Mouse (Mus musculus) liver, embryonic 12.5 days (tissue): Measurements from ENCODE around the gene Pptc7. TPM values are rescaled to one million over a fixed set of nuclear protein-coding genes. Genes with fewer than 3 reads are reported as not detected.

ENCODE experiments used
- ATAC-seq: fragments of 200-750 bp; cut with Nextera tagmentation; 2 replicates; pipeline ENCODE4 v1.8.0; 2017; ENCODE audit warnings: moderate number of reproducible peaks, mild to moderate bottlenecking, moderate library complexity
- H3K27ac ChIP-seq: fragments of 300-500 bp; sonication (generic); 2 replicates; pipeline ENCODE4 v1.5.1; 2016; ENCODE audit warnings: mild to moderate bottlenecking
- H3K27me3 ChIP-seq: fragments of 300-500 bp; sonication (generic); replicated peaks from 2 replicates; pipeline ENCODE4 v1.6.1; 2016; ENCODE audit warnings: mild to moderate bottlenecking, moderate library complexity
- H3K36me3 ChIP-seq: fragments of 300-500 bp; sonication (generic); 2 replicates; pipeline ENCODE4 v1.6.1; 2016; ENCODE audit warnings: mild to moderate bottlenecking, moderate library complexity
- H3K4me1 ChIP-seq: fragments of 300-500 bp; sonication (generic); 2 replicates; pipeline ENCODE4 v1.6.1; 2016
- H3K4me2 ChIP-seq: fragments of 300-500 bp; sonication (generic); 2 replicates; pipeline ENCODE4 v1.6.1; 2016; ENCODE audit warnings: mild to moderate bottlenecking, moderate library complexity
- H3K4me3 ChIP-seq: fragments of 300-500 bp; sonication (generic); 2 replicates; pipeline ENCODE4 v1.5.1; 2016; ENCODE audit warnings: mild to moderate bottlenecking, moderate library complexity
- H3K9ac ChIP-seq: fragments of 300-500 bp; sonication (generic); 2 replicates; pipeline ENCODE4 v1.6.1; 2016; ENCODE audit warnings: mild to moderate bottlenecking, moderate library complexity
- H3K9me3 ChIP-seq: fragments of 300-500 bp; sonication (generic); replicated peaks from 2 replicates; pipeline ENCODE4 v1.6.1; 2016; ENCODE audit warnings: mild to moderate bottlenecking, moderate library complexity
- WGBS: fragments of 180-500 bp; shearing (Covaris S2); methylation state at CpG from one replicate; pipeline ENCODE4 v1.1.7; 2016; ENCODE audit not compliant: insufficient replicate concordance; 5-methylcytosine and 5-hydroxymethylcytosine counted together
- polyA plus RNA-seq: library from polyadenylated mRNA; unstranded; fragments of >200 nt; fragmentation: Nextera tagmentation; extraction: Ambion mirVana; gene quantifications from 2 replicates; pipeline ENCODE4 v1.2.1, GENCODE M21; 2016

Gene Pptc7
- polyA plus RNA-seq, 1 experiment from 2014 or later = 6.8 TPM

- peak overlapping the region; percentile 92 for H3K4me2 ChIP-seq
- H3K36me3 ChIP-seq = peaks cover 8% of the 10 kb centered on the region
- H3K9ac ChIP-seq = peak overlapping the region; percentile 94
- under 1% methylated on average over 53 of the region's 57 CpGs for WGBS
- peaks cover 19% of the 10 kb centered on the region for H3K4me1 ChIP-seq
- 0 out of 2 replicates have a peak, but pooled peaks cover 4% of the 10 kb centered on the region for H3K27me3 ChIP-seq
- H3K27ac ChIP-seq = peak overlapping the region; percentile 83
- peak; percentile 43; the same call in 1 of the 2 replicates for ATAC-seq
- peak overlapping the region; percentile 96 for H3K4me3 ChIP-seq
- no peaks in the 10 kb centered on the region for H3K9me3 ChIP-seq
Measured at GRCm38 (mm10) chr5:122354492-122355067, 70.4 kb downstream of the Pptc7 start.

GRCm38 (mm10) chr5:122371591-122372191, 87.5 kb downstream of the Pptc7 start, which contains the start of gene Gpn3:
Gene Gpn3 (plus strand): TSS chr5:122371876.
- Histone ChIP-seq H3K27me3 (no peaks in the 10 kb centered on the region), H3K36me3 (peaks cover 60% of the 10 kb centered on the region), H3K9ac (peak within 1 kb of the TSS; percentile 85), H3K9me3 (no peaks in the 10 kb centered on the region), H3K4me1 (peaks cover 27% of the 10 kb centered on the region), H3K27ac (peak within 1 kb of the TSS; percentile 97), H3K4me3 (peak within 1 kb of the TSS; percentile 93), H3K4me2 (peak within 1 kb of the TSS; percentile 87)
- WGBS = under 1% methylated on average over 34 of the region's 46 CpGs
- ATAC-seq = peak; percentile 48; the same call in 1 of the 2 replicates

- ATAC-seq = peak; percentile 94
- Histone ChIP-seq H3K27ac (peak within 1 kb of the TSS; percentile 97), H3K9ac (peak within 1 kb of the TSS; percentile 85), H3K27me3 (no peaks in the 10 kb centered on the region), H3K9me3 (no peaks in the 10 kb centered on the region), H3K4me3 (peak within 1 kb of the TSS; percentile 93), H3K36me3 (peaks cover 60% of the 10 kb centered on the region), H3K4me2 (peak within 1 kb of the TSS; percentile 87), H3K4me1 (peaks cover 27% of the 10 kb centered on the region)
- WGBS = under 1% methylated on average over 53 of the region's 53 CpGs
Measured at GRCm38 (mm10) chr5:122372192-122372769, 88.1 kb downstream of the Pptc7 start, which contains the start of gene Fam216a. Gene Fam216a (minus strand): TSS chr5:122372364.

- Histone ChIP-seq H3K4me2 (peak overlapping the region; percentile 87), H3K9ac (peak overlapping the region; percentile 85), H3K36me3 (peaks cover 55% of the 10 kb centered on the region), H3K4me1 (peaks cover 27% of the 10 kb centered on the region), H3K9me3 (no peaks in the 10 kb centered on the region), H3K27me3 (no peaks in the 10 kb centered on the region), H3K4me3 (peak overlapping the region; percentile 93), H3K27ac (peak overlapping the region; percentile 97)
- no peak for ATAC-seq
- 5% methylated on average over 5 of the region's 5 CpGs for WGBS
Measured at GRCm38 (mm10) chr5:122372878-122373277, 88.7 kb downstream of the Pptc7 start.

Other genes starting within 250 kb of the Pptc7 start
- 2.5 and 2.7 TPM in 2 replicates for gene Cux2, start 234.3 kb upstream of the Pptc7 start, polyA plus RNA-seq
- gene Myl2, start 183.4 kb upstream of the Pptc7 start, polyA plus RNA-seq = 0.35 and 2.5 TPM in 2 replicates
- gene Ccdc63, start 143.5 kb upstream of the Pptc7 start, polyA plus RNA-seq = not detected in 2 replicates
- gene Ppp1cc, start 126.1 kb upstream of the Pptc7 start, polyA plus RNA-seq = 228 and 229 TPM in 2 replicates
- gene Hvcn1, start 77.6 kb upstream of the Pptc7 start, polyA plus RNA-seq = 1.8 and 2.1 TPM in 2 replicates
- 1.2 and 1.7 TPM in 2 replicates for gene Tctn1, start 19.9 kb upstream of the Pptc7 start, polyA plus RNA-seq
- 4.7 and 6.1 TPM in 2 replicates for gene Rad9b, start 69.9 kb downstream of the Pptc7 start, polyA plus RNA-seq
- gene Vps29, start 70.0 kb downstream of the Pptc7 start, polyA plus RNA-seq = 133 and 137 TPM in 2 replicates
- 80.3 and 85.1 TPM in 2 replicates for gene Gpn3, start 87.5 kb downstream of the Pptc7 start, polyA plus RNA-seq
- 29.6 and 31.6 TPM in 2 replicates for gene Fam216a, start 88.0 kb downstream of the Pptc7 start, polyA plus RNA-seq
- 101 and 103 TPM in 2 replicates for gene Arpc3, start 107.5 kb downstream of the Pptc7 start, polyA plus RNA-seq
- gene Anapc7, start 137.3 kb downstream of the Pptc7 start, polyA plus RNA-seq = 23.3 and 23.9 TPM in 2 replicates
- 44.2 and 45.7 TPM in 2 replicates for gene Atp2a2, start 217.9 kb downstream of the Pptc7 start, polyA plus RNA-seq